Mouse (Mus musculus) E14TG2a.4 (cell line): ENCODE results near the gene Ston1.

ENCODE experiments used
- H3K27me3 ChIP-seq: 2 replicates; pipeline ENCODE4 v1.6.1; 2014; ENCODE audit warnings: low read length, control low read depth; ENCODE audit not compliant: insufficient read depth
- H3K36me3 ChIP-seq: 2 replicates; pipeline ENCODE4 v1.6.1; 2014; ENCODE audit warnings: low read length, control low read depth; ENCODE audit not compliant: insufficient read depth
- H3K4me1 ChIP-seq: replicated peaks from 2 replicates; pipeline ENCODE4 v1.6.1; 2014; ENCODE audit warnings: low read depth, low read length, control low read depth
- H3K4me3 ChIP-seq: replicated peaks from 2 replicates; pipeline ENCODE4 v1.5.1; 2014; ENCODE audit warnings: mild to moderate bottlenecking, low read length
- H3K9me3 ChIP-seq: 2 replicates; pipeline ENCODE4 v1.6.1; 2014; ENCODE audit warnings: low read length, control low read depth
- CTCF ChIP-seq: conservative IDR thresholded peaks from 2 replicates; pipeline ENCODE4 v1.5.1; 2014; ENCODE audit warnings: low read length
- NANOG ChIP-seq: IDR thresholded peaks from 2 replicates; pipeline ENCODE4 v1.6.1; 2014; ENCODE audit warnings: borderline replicate concordance, low read length, mixed read lengths
- POU5F1 ChIP-seq: IDR thresholded peaks from 2 replicates; pipeline ENCODE4 v1.6.1; 2014; ENCODE audit warnings: low read length, borderline replicate concordance

Ston1 gene

GRCm38 (mm10) chr17:88556176-88556575 is 41.3 kb upstream of the Ston1 start:
- Histone ChIP-seq H3K36me3 (peaks cover 48% of the 10 kb centered on the region), H3K9me3 (no peaks in the 10 kb centered on the region), H3K27me3 (no peaks in the 10 kb centered on the region), H3K4me1 (peaks cover 24% of the 10 kb centered on the region), H3K4me3 (no peak overlapping the region)
- TF ChIP-seq CTCF: no peak
- TF ChIP-seq POU5F1: no peak
- no peak for TF ChIP-seq NANOG

GRCm38 (mm10) chr17:88556688-88557087 is 40.8 kb upstream of the Ston1 start:
- no peaks in the 10 kb centered on the region for H3K9me3 ChIP-seq
- no peak overlapping the region for H3K4me3 ChIP-seq
- H3K27me3 ChIP-seq: no peaks in the 10 kb centered on the region
- peaks cover 52% of the 10 kb centered on the region for H3K36me3 ChIP-seq
- TF ChIP-seq CTCF (peak; percentile 17), POU5F1 (no peak)
- H3K4me1 ChIP-seq: peaks cover 24% of the 10 kb centered on the region

- no peaks in the 10 kb centered on the region for H3K9me3 ChIP-seq
- peak; percentile 79 for TF ChIP-seq CTCF
- TF ChIP-seq NANOG: no peak
- peaks cover 17% of the 10 kb centered on the region for H3K4me1 ChIP-seq
- no peaks in the 10 kb centered on the region for H3K27me3 ChIP-seq
- peaks cover 54% of the 10 kb centered on the region for H3K36me3 ChIP-seq
- no peak overlapping the region for H3K4me3 ChIP-seq
Observed at GRCm38 (mm10) chr17:88558168-88558842, 39.2 kb upstream of the Ston1 start.

- peaks cover 63% of the 10 kb centered on the region for H3K36me3 ChIP-seq
- no peaks in the 10 kb centered on the region for H3K27me3 ChIP-seq
- H3K9me3 ChIP-seq: no peaks in the 10 kb centered on the region
- no peak for TF ChIP-seq POU5F1
- no peak for TF ChIP-seq NANOG
- H3K4me3 ChIP-seq: no peak overlapping the region
- H3K4me1 ChIP-seq: peaks cover 5% of the 10 kb centered on the region
Observed at GRCm38 (mm10) chr17:88563611-88564010, 33.9 kb upstream of the Ston1 start.

- Histone ChIP-seq H3K9me3 (no peaks in the 10 kb centered on the region), H3K4me1 (peaks cover 9% of the 10 kb centered on the region), H3K27me3 (no peaks in the 10 kb centered on the region), H3K4me3 (no peak overlapping the region), H3K36me3 (peaks cover 74% of the 10 kb centered on the region)
- no peak for TF ChIP-seq POU5F1
- TF ChIP-seq NANOG: no peak
Observed at GRCm38 (mm10) chr17:88569807-88570540, 27.5 kb upstream of the Ston1 start.

- Histone ChIP-seq H3K27me3 (no peaks in the 10 kb centered on the region), H3K9me3 (no peaks in the 10 kb centered on the region), H3K4me1 (peaks cover 9% of the 10 kb centered on the region), H3K36me3 (peaks cover 71% of the 10 kb centered on the region), H3K4me3 (peak overlapping the region; percentile 66)
- TF ChIP-seq NANOG (no peak), POU5F1 (no peak), CTCF (no peak)
Observed at GRCm38 (mm10) chr17:88570784-88571183, 26.7 kb upstream of the Ston1 start.

GRCm38 (mm10) chr17:88574811-88575210 is 22.7 kb upstream of the Ston1 start:
- Histone ChIP-seq H3K4me1 (peaks cover 9% of the 10 kb centered on the region), H3K36me3 (peaks cover 65% of the 10 kb centered on the region), H3K4me3 (no peak overlapping the region), H3K27me3 (no peaks in the 10 kb centered on the region), H3K9me3 (no peaks in the 10 kb centered on the region)
- TF ChIP-seq POU5F1 (no peak), NANOG (no peak), CTCF (no peak)

- peaks cover 68% of the 10 kb centered on the region for H3K36me3 ChIP-seq
- no peak for TF ChIP-seq CTCF
- TF ChIP-seq POU5F1: no peak
- TF ChIP-seq NANOG: no peak
- H3K27me3 ChIP-seq: no peaks in the 10 kb centered on the region
- peaks cover 12% of the 10 kb centered on the region; the same call in 1 of the 2 replicates for H3K4me1 ChIP-seq
- 0 out of 2 replicates have a peak overlapping the region, but pooled peaks have one; percentile 26 for H3K4me3 ChIP-seq
- H3K9me3 ChIP-seq: no peaks in the 10 kb centered on the region
Observed at GRCm38 (mm10) chr17:88578522-88579242, 18.8 kb upstream of the Ston1 start.
